Mouse (Mus musculus): ENCODE measurements around the gene Fdxr. TPM values are rescaled to one million over a fixed set of nuclear protein-coding genes. Genes with fewer than 3 reads are reported as not detected.

Gene Fdxr
- polyA plus RNA-seq, 1 experiment = 12.2 TPM

GRCm38 (mm10) chr11:115274771-115275170 lies 2.1 kb downstream of the Fdxr start:
- TF ChIP-seq POLR2A (IDR thresholded peaks at IDR 0.05; ENCODE audit: low read depth, low read length) = no peak
- TF ChIP-seq CTCF (IDR thresholded peaks at IDR 0.05; ENCODE audit: extremely low read depth, insufficient read length, insufficient replicate concordance, low read depth, low read length) = no peak
- Histone ChIP-seq H3K27ac (ENCODE audit: insufficient read depth, low read depth, low read length) (no peak overlapping the region), H3K27me3 (ENCODE audit: control insufficient read depth, insufficient read depth, low read length) (no peaks in the 10 kb centered on the region), H3K4me1 (ENCODE audit: control insufficient read depth, insufficient read depth, insufficient read length, low read length) (peaks cover 7% of the 10 kb centered on the region; the same call in 1 of the 2 replicates), H3K36me3 (ENCODE audit: control insufficient read depth, insufficient read depth, low read length) (no peaks in the 10 kb centered on the region), H3K4me3 (ENCODE audit: low read depth, low read length) (no peak overlapping the region)
- 89% methylated on average over 6 of the region's 6 CpGs for WGBS

- WGBS = 86% methylated on average over 7 of the region's 7 CpGs
- H3K4me3 ChIP-seq (ENCODE audit: low read depth, low read length) = no peak overlapping the region
- H3K36me3 ChIP-seq (ENCODE audit: control insufficient read depth, insufficient read depth, low read length) = no peaks in the 10 kb centered on the region
- TF ChIP-seq POLR2A (IDR thresholded peaks at IDR 0.05; ENCODE audit: low read depth, low read length) (no peak), CTCF (IDR thresholded peaks at IDR 0.05; ENCODE audit: extremely low read depth, insufficient read length, insufficient replicate concordance, low read depth, low read length) (no peak)
- no peak overlapping the region for H3K27ac ChIP-seq (ENCODE audit: insufficient read depth, low read depth, low read length)
- H3K27me3 ChIP-seq (ENCODE audit: control insufficient read depth, insufficient read depth, low read length) = no peaks in the 10 kb centered on the region
- peaks cover 7% of the 10 kb centered on the region; the same call in 1 of the 2 replicates for H3K4me1 ChIP-seq (ENCODE audit: control insufficient read depth, insufficient read depth, insufficient read length, low read length)
These were observed 2.7 kb downstream of the Fdxr start for GRCm38 (mm10) chr11:115274178-115274577.

- 74% methylated on average over 7 of the region's 7 CpGs for WGBS
- H3K4me3 ChIP-seq (ENCODE audit: low read depth, low read length) = no peak overlapping the region
- H3K36me3 ChIP-seq (ENCODE audit: control insufficient read depth, insufficient read depth, low read length) = peaks cover 1% of the 10 kb centered on the region; the same call in 1 of the 2 replicates
- TF ChIP-seq CTCF (IDR thresholded peaks at IDR 0.05; ENCODE audit: extremely low read depth, insufficient read length, insufficient replicate concordance, low read depth, low read length) (no peak), POLR2A (IDR thresholded peaks at IDR 0.05; ENCODE audit: low read depth, low read length) (no peak)
- H3K27me3 ChIP-seq (ENCODE audit: control insufficient read depth, insufficient read depth, low read length) = no peaks in the 10 kb centered on the region
- H3K27ac ChIP-seq (ENCODE audit: insufficient read depth, low read depth, low read length) = no peak overlapping the region
- H3K4me1 ChIP-seq (ENCODE audit: control insufficient read depth, insufficient read depth, insufficient read length, low read length) = peaks cover 7% of the 10 kb centered on the region; the same call in 1 of the 2 replicates
These were observed 3.1 kb downstream of the Fdxr start for GRCm38 (mm10) chr11:115273735-115274134.

GRCm38 (mm10) chr11:115272894-115273498 lies 3.9 kb downstream of the Fdxr start:
- Histone ChIP-seq H3K27ac (ENCODE audit: insufficient read depth, low read depth, low read length) (no peak overlapping the region), H3K4me1 (ENCODE audit: control insufficient read depth, insufficient read depth, insufficient read length, low read length) (peaks cover 7% of the 10 kb centered on the region; the same call in 1 of the 2 replicates), H3K4me3 (ENCODE audit: low read depth, low read length) (no peak overlapping the region), H3K27me3 (ENCODE audit: control insufficient read depth, insufficient read depth, low read length) (0 out of 2 replicates have a peak, but pooled peaks cover 3% of the 10 kb centered on the region), H3K36me3 (ENCODE audit: control insufficient read depth, insufficient read depth, low read length) (peaks cover 4% of the 10 kb centered on the region; the same call in 1 of the 2 replicates)
- TF ChIP-seq POLR2A (IDR thresholded peaks at IDR 0.05; ENCODE audit: low read depth, low read length) = no peak
- WGBS = 72% methylated on average over 10 of the region's 10 CpGs

GRCm38 (mm10) chr11:115271481-115271880 lies 5.4 kb downstream of the Fdxr start:
- peaks cover 10% of the 10 kb centered on the region for H3K4me1 ChIP-seq (ENCODE audit: control insufficient read depth, insufficient read depth, insufficient read length, low read length)
- 84% methylated on average over 10 of the region's 10 CpGs for WGBS
- peaks cover 4% of the 10 kb centered on the region; the same call in 1 of the 2 replicates for H3K36me3 ChIP-seq (ENCODE audit: control insufficient read depth, insufficient read depth, low read length)
- H3K4me3 ChIP-seq (ENCODE audit: low read depth, low read length) = no peak overlapping the region
- H3K27ac ChIP-seq (ENCODE audit: insufficient read depth, low read depth, low read length) = no peak overlapping the region
- TF ChIP-seq CTCF (IDR thresholded peaks at IDR 0.05; ENCODE audit: extremely low read depth, insufficient read length, insufficient replicate concordance, low read depth, low read length) (no peak), POLR2A (IDR thresholded peaks at IDR 0.05; ENCODE audit: low read depth, low read length) (no peak)
- peaks cover 17% of the 10 kb centered on the region for H3K27me3 ChIP-seq (ENCODE audit: control insufficient read depth, insufficient read depth, low read length)

- peaks cover 21% of the 10 kb centered on the region for H3K27me3 ChIP-seq (ENCODE audit: control insufficient read depth, insufficient read depth, low read length)
- no peak overlapping the region for H3K27ac ChIP-seq (ENCODE audit: insufficient read depth, low read depth, low read length)
- peaks cover 4% of the 10 kb centered on the region; the same call in 1 of the 2 replicates for H3K36me3 ChIP-seq (ENCODE audit: control insufficient read depth, insufficient read depth, low read length)
- H3K4me1 ChIP-seq (ENCODE audit: control insufficient read depth, insufficient read depth, insufficient read length, low read length) = peaks cover 6% of the 10 kb centered on the region
- H3K4me3 ChIP-seq (ENCODE audit: low read depth, low read length) = no peak overlapping the region
- no peak for TF ChIP-seq POLR2A (IDR thresholded peaks at IDR 0.05; ENCODE audit: low read depth, low read length)
- no peak for TF ChIP-seq CTCF (IDR thresholded peaks at IDR 0.05; ENCODE audit: extremely low read depth, insufficient read length, insufficient replicate concordance, low read depth, low read length)
- 84% methylated on average over 9 of the region's 9 CpGs for WGBS
These were observed 5.8 kb downstream of the Fdxr start for GRCm38 (mm10) chr11:115271052-115271451.

GRCm38 (mm10) chr11:115270148-115270861 lies 6.5 kb downstream of the Fdxr start:
- Histone ChIP-seq H3K4me3 (ENCODE audit: low read depth, low read length) (no peak overlapping the region), H3K27ac (ENCODE audit: insufficient read depth, low read depth, low read length) (no peak overlapping the region), H3K36me3 (ENCODE audit: control insufficient read depth, insufficient read depth, low read length) (peaks cover 4% of the 10 kb centered on the region; the same call in 1 of the 2 replicates), H3K4me1 (ENCODE audit: control insufficient read depth, insufficient read depth, insufficient read length, low read length) (peaks cover 4% of the 10 kb centered on the region; the same call in 1 of the 2 replicates), H3K27me3 (ENCODE audit: control insufficient read depth, insufficient read depth, low read length) (peaks cover 28% of the 10 kb centered on the region)
- TF ChIP-seq CTCF (IDR thresholded peaks at IDR 0.05; ENCODE audit: extremely low read depth, insufficient read length, insufficient replicate concordance, low read depth, low read length) (peak; percentile 95; the same call in 1 of the 2 replicates), POLR2A (IDR thresholded peaks at IDR 0.05; ENCODE audit: low read depth, low read length) (no peak)
- WGBS = 40% methylated on average over 19 of the region's 19 CpGs

All from small intestine, adult 2 months (tissue).